Mouse (Mus musculus): ENCODE measurements around the gene Nxn.

- TF ChIP-seq CTCF (IDR thresholded peaks at IDR 0.05; ENCODE audit: borderline replicate concordance, insufficient read depth, low read length) (no peak), POLR2A (IDR thresholded peaks at IDR 0.05; ENCODE audit: low read depth, low read length) (no peak; the same call in 1 of the 2 replicates)
Observed at GRCm38 (mm10) chr11:76399587-76400330, 819 bp upstream of the Nxn start.

All from embryonic fibroblast, embryonic 13.5 days (primary cell).